Mouse (Mus musculus) intestine, embryonic 14.5 days (tissue): ENCODE measurements at regions not wholly inside any gene's neighbourhood (a gene's known extent, or its start where the extent isn't known, plus 50 kb on each side); places are given as distances from the start of the nearest gene placed in this dataset.

Source experiments
- ATAC-seq: fragments of 200-750 bp; cut with Nextera tagmentation; replicated peaks from 2 replicates; pipeline ENCODE4 v1.8.0; 2017; ENCODE audit warnings: low read depth, moderate number of reproducible peaks, moderate TSS enrichment, moderate library complexity; ENCODE audit not compliant: low FRiP score, low TSS enrichment
- DNase-seq: peaks from one replicate; pipeline ENCODE4 v3.0.0-alpha.2; 2018; ENCODE audit warnings: low spot score
- H3K27ac ChIP-seq: fragments of 300-500 bp; sonication (generic); 2 replicates; pipeline ENCODE4 v1.5.1; 2014; ENCODE audit warnings: low read depth, mild to moderate bottlenecking, control low read depth
- H3K27me3 ChIP-seq: fragments of 300-500 bp; sonication (generic); replicated peaks from 2 replicates; pipeline ENCODE4 v1.6.1; 2014; ENCODE audit warnings: low read length, control low read depth; ENCODE audit not compliant: control insufficient read depth, insufficient read depth
- H3K36me3 ChIP-seq: fragments of 300-500 bp; sonication (generic); 2 replicates; pipeline ENCODE4 v1.6.1; 2014; ENCODE audit warnings: low read length, control low read depth; ENCODE audit not compliant: control insufficient read depth, insufficient read depth
- H3K4me1 ChIP-seq: fragments of 300-500 bp; sonication (generic); replicated peaks from 2 replicates; pipeline ENCODE4 v1.6.1; 2014; ENCODE audit warnings: low read length, control low read depth, mixed read lengths; ENCODE audit not compliant: control insufficient read depth, insufficient read depth
- H3K4me2 ChIP-seq: fragments of 300-500 bp; sonication (generic); 2 replicates; pipeline ENCODE4 v1.6.1; 2014; ENCODE audit warnings: low read length
- H3K4me3 ChIP-seq: fragments of 300-500 bp; sonication (generic); 2 replicates; pipeline ENCODE4 v1.5.1; 2014; ENCODE audit warnings: low read depth, low read length, control low read depth, mixed read lengths
- H3K9ac ChIP-seq: fragments of 300-500 bp; sonication (generic); 2 replicates; pipeline ENCODE4 v1.6.1; 2014; ENCODE audit warnings: mild to moderate bottlenecking, low read length
- H3K9me3 ChIP-seq: fragments of 300-500 bp; sonication (generic); 2 replicates; pipeline ENCODE4 v1.6.1; 2016; ENCODE audit warnings: low read length, control low read depth; ENCODE audit not compliant: control insufficient read depth
- WGBS: fragments of 180-500 bp; shearing (Covaris S2); extraction: QIAGEN DNeasy Blood & Tissue Kit; methylation state at CpG from one replicate; pipeline ENCODE4 v1.1.7; 2014; 5-methylcytosine and 5-hydroxymethylcytosine counted together

DNA sequence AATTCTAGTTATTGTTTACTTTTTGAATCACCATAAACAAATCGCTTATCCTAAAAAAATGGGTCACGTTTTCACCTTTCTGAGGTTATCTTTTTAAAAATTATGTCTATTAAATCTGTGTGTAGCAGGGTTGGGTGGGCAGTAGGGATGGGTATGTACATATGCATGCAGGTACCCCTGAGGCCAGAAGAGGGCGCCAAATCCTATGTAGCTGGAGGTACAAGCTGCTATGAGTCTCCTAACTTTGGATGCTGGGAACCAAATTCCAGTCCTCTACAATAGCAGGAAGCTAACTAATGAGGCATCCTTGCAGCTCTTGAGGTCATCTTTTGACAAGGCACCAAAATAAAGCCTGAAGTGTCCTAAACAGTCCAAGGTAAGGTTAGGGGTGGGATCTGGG, 714.8 kb upstream of the Sox9 start:
- H3K4me1 ChIP-seq = no peaks in the 10 kb centered on the region
- no peaks in the 10 kb centered on the region for H3K27me3 ChIP-seq
- no peak for ATAC-seq
- no peak overlapping the region for H3K4me3 ChIP-seq
- no peak overlapping the region for H3K9ac ChIP-seq
- no peak for DNase-seq
- no peak overlapping the region for H3K27ac ChIP-seq
- 77% methylated on average over 3 of the region's 3 CpGs for WGBS
- H3K9me3 ChIP-seq = no peaks in the 10 kb centered on the region
- no peaks in the 10 kb centered on the region for H3K36me3 ChIP-seq
- H3K4me2 ChIP-seq = no peak overlapping the region

DNA sequence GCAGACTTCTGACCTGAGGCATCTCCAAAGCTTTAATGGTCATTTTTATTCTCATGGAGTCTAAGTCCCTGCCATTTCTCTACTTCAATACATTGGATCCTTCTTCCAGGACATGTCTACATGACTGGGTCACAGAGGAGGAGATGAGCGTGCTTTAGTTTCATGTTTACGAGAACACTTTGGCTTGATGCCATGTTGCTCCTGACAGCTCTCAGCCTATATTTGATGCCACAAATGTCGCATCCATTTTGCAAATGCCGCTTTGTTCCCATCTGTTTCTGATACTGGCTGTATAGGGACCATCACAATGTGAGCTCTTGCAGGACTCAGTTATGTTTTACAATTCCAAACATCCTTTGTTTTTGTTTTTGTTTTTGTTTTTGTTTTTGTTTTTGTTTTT, 713.2 kb upstream of the Sox9 start:
- Histone ChIP-seq H3K9me3 (no peaks in the 10 kb centered on the region), H3K4me2 (no peak overlapping the region), H3K4me3 (no peak overlapping the region), H3K36me3 (no peaks in the 10 kb centered on the region), H3K27ac (no peak overlapping the region), H3K9ac (no peak overlapping the region), H3K27me3 (no peaks in the 10 kb centered on the region), H3K4me1 (no peaks in the 10 kb centered on the region)
- WGBS = 84% methylated on average over 4 of the region's 4 CpGs
- ATAC-seq (no peak), DNase-seq (no peak)

DNA sequence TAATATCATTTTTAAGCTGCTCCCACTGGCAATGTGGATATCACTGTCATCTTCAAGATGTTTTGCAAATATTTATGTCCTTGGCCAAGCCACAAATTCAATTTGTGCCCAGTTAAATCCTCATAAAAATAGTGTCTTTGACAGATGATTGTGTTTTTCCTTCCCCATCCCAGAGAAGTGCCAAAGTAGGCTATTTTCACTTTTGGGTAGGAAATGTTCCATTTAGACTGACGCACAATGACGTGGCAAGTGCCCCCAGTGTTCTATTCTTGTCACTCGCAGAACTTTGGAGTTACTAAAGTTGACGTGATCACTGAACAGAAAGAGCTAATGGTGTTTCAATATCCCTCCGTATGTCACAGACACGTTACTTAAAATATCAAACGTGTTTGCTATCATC, 710.5 kb upstream of the Sox9 start:
- DNase-seq (no peak), ATAC-seq (no peak)
- Histone ChIP-seq H3K9me3 (no peaks in the 10 kb centered on the region), H3K4me2 (no peak overlapping the region), H3K27ac (no peak overlapping the region), H3K4me1 (no peaks in the 10 kb centered on the region), H3K36me3 (no peaks in the 10 kb centered on the region), H3K4me3 (no peak overlapping the region), H3K9ac (no peak overlapping the region), H3K27me3 (no peaks in the 10 kb centered on the region)
- 86% methylated on average over 7 of the region's 7 CpGs for WGBS

DNA sequence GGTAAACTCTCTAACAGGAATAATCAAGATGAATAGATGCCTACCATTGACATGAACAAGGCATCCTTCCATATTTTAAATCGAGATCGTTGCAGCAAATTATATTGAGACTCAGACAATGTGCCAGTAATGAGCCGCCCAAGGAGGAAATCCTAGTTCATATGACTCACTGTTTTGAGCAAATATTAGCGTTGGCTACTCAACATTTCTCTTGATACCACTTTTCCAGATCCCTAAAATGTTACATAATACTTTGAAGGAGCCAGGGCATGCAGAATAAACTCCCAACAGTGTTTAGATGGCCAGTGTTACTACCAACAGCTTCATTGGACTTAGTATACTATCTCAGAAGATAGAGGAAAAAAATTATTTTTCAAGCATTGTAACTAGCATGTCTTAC, 700.6 kb upstream of the Sox9 start:
- Histone ChIP-seq H3K9ac (no peak overlapping the region), H3K27me3 (no peaks in the 10 kb centered on the region), H3K4me1 (no peaks in the 10 kb centered on the region), H3K36me3 (no peaks in the 10 kb centered on the region), H3K4me3 (no peak overlapping the region), H3K4me2 (no peak overlapping the region), H3K27ac (no peak overlapping the region), H3K9me3 (no peaks in the 10 kb centered on the region)
- WGBS = 85% methylated on average over 4 of the region's 4 CpGs
- DNase-seq = no peak
- no peak for ATAC-seq

DNA sequence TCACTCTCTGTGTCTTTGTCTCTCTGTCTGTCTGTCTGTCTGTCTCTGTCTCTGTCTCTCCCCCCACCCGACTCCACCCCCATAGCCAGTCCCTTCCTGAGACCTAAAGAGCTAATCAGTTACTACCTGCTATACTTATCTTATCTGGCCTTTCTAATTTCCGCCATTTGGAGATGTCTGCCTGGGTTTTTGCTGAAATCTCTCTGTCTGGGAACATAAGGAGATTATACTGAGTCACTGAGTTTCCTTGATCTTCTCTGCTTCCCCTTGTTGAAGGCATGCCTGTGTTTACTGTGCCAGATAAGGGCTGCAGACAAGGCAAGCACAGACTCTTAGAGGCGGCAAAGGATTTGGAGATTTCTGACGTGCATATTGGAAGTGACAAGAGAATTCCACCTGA, 699.0 kb upstream of the Sox9 start:
- DNase-seq (no peak), ATAC-seq (peak; percentile 60; the same call in 1 of the 2 replicates)
- H3K9me3 ChIP-seq = no peaks in the 10 kb centered on the region
- H3K9ac ChIP-seq = no peak overlapping the region
- no peaks in the 10 kb centered on the region for H3K27me3 ChIP-seq
- H3K27ac ChIP-seq = no peak overlapping the region
- no peak overlapping the region for H3K4me3 ChIP-seq
- H3K36me3 ChIP-seq = no peaks in the 10 kb centered on the region
- 19% methylated on average over 4 of the region's 4 CpGs for WGBS
- H3K4me1 ChIP-seq = no peaks in the 10 kb centered on the region
- H3K4me2 ChIP-seq = no peak overlapping the region

DNA sequence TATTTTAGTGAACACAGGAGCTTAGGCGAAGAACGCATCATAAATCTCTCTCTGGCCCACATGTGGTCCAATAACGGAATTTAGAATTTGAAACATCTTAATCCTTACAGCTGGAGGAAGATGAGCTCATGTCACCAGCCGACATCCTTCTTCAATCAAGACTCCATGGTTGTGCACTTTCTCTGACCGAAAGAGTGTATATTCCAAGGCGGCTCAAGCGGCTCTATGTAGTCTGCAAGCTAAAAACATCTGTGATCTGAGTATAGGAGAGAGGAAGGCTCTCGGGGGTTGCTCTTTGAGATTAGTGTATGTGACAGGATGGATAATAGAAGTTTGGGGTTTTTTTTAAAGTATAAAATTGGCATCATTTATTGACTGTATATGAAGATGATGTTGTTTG, 689.9 kb upstream of the Sox9 start:
- Histone ChIP-seq H3K4me3 (no peak overlapping the region), H3K9ac (no peak overlapping the region), H3K27me3 (no peaks in the 10 kb centered on the region), H3K9me3 (no peaks in the 10 kb centered on the region), H3K4me2 (no peak overlapping the region), H3K36me3 (no peaks in the 10 kb centered on the region), H3K27ac (no peak overlapping the region), H3K4me1 (no peaks in the 10 kb centered on the region)
- ATAC-seq (no peak), DNase-seq (no peak)
- 65% methylated on average over 8 of the region's 8 CpGs for WGBS

DNA sequence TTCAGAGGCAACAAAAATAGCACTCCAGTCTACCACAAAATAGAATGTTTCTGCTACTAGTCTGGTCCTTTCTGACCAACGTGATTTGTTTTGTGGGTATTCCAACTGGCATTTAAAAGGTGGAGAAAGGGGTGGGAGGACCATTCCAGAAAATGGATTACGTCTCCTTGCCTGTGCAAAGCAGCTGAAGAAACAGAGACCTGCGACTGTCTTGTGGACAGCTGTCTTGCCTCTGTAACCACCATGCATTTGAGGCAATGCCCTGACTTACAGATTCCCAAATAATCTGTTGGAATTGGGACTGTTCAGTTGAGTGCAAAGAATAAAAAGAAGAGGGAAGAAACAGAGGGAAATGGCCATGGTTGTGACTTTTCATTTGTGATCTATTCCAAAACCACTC, 687.0 kb upstream of the Sox9 start:
- no peak overlapping the region for H3K4me3 ChIP-seq

DNA sequence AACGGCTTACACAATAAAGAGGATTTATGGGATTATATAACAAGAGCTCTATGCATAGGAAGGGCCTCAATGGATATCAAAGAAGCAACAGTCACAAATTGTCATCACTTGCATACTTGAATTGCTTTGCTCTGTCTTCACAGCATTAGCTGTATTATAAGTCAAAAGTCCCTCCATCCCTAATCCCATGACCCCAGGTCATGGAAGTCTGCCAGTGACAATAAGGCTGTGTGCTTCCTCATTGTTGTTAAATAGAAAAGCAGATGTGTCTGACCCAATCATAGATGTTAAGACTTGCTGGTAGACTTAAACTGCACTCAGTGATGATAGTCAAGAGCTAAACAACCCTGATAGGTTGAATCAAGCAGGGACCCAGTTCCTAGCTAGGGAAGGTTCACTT, 683.9 kb upstream of the Sox9 start:
- DNase-seq (no peak), ATAC-seq (no peak)
- Histone ChIP-seq H3K9ac (no peak overlapping the region), H3K27me3 (no peaks in the 10 kb centered on the region), H3K4me1 (no peaks in the 10 kb centered on the region), H3K9me3 (no peaks in the 10 kb centered on the region), H3K4me2 (no peak overlapping the region), H3K36me3 (no peaks in the 10 kb centered on the region), H3K4me3 (no peak overlapping the region), H3K27ac (no peak overlapping the region)
- WGBS = 60% methylated on average over 1 of the region's 1 CpGs

More for the DNA sequence above, 687.0 kb upstream of the Sox9 start:
- Histone ChIP-seq H3K4me2 (no peak overlapping the region), H3K9ac (no peak overlapping the region), H3K36me3 (no peaks in the 10 kb centered on the region), H3K4me1 (no peaks in the 10 kb centered on the region), H3K27me3 (no peaks in the 10 kb centered on the region), H3K9me3 (no peaks in the 10 kb centered on the region), H3K27ac (no peak overlapping the region)
- ATAC-seq = no peak
- 50% methylated on average over 3 of the region's 3 CpGs for WGBS
- DNase-seq = no peak

DNA sequence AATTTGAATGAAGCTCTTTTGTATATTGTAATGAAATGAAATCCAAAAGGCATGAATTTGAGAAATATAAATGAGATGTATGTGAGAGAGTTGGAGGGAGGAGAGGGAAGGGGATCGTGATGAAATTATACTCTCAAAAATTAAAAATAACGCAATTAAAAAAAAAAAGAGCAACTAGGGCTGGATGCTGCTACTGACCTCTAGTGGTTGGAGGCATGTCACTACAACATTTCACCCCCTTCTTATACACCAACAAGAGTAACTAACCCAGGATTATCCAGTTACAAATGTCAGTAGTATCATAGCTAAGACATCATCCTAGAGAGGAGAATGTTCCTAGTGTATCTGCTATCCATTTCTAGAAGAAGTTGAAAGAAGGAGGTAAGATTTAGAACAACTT, 678.8 kb upstream of the Sox9 start:
- H3K4me3 ChIP-seq = no peak overlapping the region
- no peak for DNase-seq

More for the DNA sequence above, 678.8 kb upstream of the Sox9 start:
- 64% methylated on average over 2 of the region's 2 CpGs for WGBS
- Histone ChIP-seq H3K9ac (no peak overlapping the region), H3K4me1 (0 out of 2 replicates have a peak, but pooled peaks cover 6% of the 10 kb centered on the region), H3K27me3 (no peaks in the 10 kb centered on the region), H3K9me3 (no peaks in the 10 kb centered on the region), H3K36me3 (no peaks in the 10 kb centered on the region), H3K27ac (no peak overlapping the region), H3K4me2 (no peak overlapping the region)
- ATAC-seq = no peak
